Mouse (Mus musculus) frontal cortex, adult (tissue): ENCODE measurements at regions not wholly inside any gene's neighbourhood (a gene's known extent, or its start where the extent isn't known, plus 50 kb on each side); places are given as distances from the start of the nearest gene placed in this dataset.

ENCODE experiments used
- ATAC-seq: cut with Nextera tagmentation; 2 replicates; pipeline ENCODE4 v1.9.2; 2017; ENCODE audit warnings: mild to moderate bottlenecking, moderate library complexity, mixed read lengths; ENCODE audit not compliant: low TSS enrichment

GRCm38 (mm10) chr1:114456406-114456805 lies 1228.2 kb upstream of the Cntnap5a start:
- ATAC-seq, result peak; percentile 99

GRCm38 (mm10) chr1:114496455-114496854 lies 1188.1 kb upstream of the Cntnap5a start:
- peak; percentile 78 for ATAC-seq

- no peak for ATAC-seq
These were observed 1168.8 kb upstream of the Cntnap5a start for GRCm38 (mm10) chr1:114515709-114516108.

- no peak for ATAC-seq
These were observed 1164.7 kb upstream of the Cntnap5a start for GRCm38 (mm10) chr1:114519860-114520259.

GRCm38 (mm10) chr1:114528545-114528944 lies 1156.0 kb upstream of the Cntnap5a start:
- ATAC-seq, result 0 out of 2 replicates have a peak, but pooled peaks have one; percentile 9

GRCm38 (mm10) chr1:114533881-114534280 lies 1150.7 kb upstream of the Cntnap5a start:
- no peak for ATAC-seq

- ATAC-seq, result peak; percentile 52
These were observed 1137.6 kb upstream of the Cntnap5a start for GRCm38 (mm10) chr1:114546997-114547396.

GRCm38 (mm10) chr1:114552719-114553118 lies 1131.8 kb upstream of the Cntnap5a start:
- ATAC-seq, result peak; percentile 41; the same call in 1 of the 2 replicates

GRCm38 (mm10) chr1:114554453-114554852 lies 1130.1 kb upstream of the Cntnap5a start:
- ATAC-seq, result no peak
